Mouse (Mus musculus): ENCODE results near the gene Sorcs2.

Gene Sorcs2

DNA sequence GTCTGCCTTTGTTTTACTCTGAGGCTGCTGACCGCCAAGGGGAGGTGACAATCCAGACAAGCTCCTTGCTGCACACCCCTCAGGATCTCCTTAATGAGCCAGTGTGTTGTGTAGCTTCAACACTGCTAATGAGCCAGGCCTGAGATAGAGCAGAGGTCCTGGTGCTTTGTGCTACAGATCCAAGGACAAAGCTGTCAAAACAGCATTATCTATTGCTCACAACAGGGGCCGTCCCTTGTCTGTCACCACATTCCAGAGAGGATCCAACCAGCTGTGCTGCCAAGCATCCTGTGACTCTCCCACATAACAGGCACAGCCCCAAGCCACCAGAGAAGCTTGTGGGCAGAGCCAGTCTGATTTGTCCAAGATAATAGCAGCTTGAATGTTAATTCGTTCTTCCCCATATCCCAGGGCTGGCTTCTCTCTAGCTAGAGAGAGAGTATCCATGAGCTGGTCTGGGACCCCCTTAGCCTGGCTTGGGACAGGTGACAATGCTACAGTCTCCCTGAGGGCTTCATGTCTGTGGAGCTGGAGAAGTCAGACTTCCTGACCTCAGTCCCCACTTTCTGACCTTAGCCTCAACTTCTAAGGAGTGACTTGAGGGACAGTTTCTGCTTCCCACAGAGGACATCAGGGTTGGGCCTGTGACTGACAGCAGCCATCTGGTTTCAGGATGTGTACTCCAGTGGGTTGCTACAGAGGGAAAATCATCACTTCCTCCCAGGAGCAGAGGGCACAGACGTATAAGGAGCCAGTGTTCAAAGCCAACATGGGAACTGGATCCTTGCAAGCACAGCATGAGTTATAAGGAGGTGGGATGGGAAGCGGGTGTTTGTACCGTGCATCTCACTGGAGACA lies 328.2 kb downstream of the Sorcs2 start:
- no peak for DNase-seq (ENCODE audit: low read depth)

DNA sequence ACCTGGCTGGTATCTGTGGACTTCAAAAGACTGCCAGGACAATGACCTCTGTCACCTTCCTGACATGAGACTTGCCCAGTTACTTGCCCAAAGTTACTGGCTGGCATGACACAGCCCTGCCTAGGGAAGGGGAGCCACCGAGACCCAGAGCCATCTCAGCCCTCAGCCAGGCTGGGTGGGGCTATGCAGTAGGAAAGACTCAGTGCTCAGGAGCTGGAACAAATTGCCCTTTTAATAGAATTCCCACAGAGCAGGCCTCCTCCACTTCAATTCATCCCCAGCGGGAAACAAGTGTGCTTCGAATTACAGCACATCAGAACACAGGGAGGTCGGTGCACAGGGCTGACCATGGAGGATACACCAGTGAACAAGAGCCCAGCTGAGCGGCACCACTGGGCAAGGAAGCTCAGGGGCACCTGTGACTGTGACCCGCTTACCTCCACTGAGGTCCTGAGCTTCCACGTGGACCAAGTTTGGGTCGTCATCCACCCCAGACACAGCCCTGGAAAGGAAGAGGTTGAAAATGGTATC lies 330.2 kb downstream of the Sorcs2 start:
- no peak for DNase-seq (ENCODE audit: low read depth)

GRCm38 (mm10) chr5:36057804-36058322 lies 340.1 kb downstream of the Sorcs2 start:
- DNase-seq (ENCODE audit: low read depth): no peak

DNA sequence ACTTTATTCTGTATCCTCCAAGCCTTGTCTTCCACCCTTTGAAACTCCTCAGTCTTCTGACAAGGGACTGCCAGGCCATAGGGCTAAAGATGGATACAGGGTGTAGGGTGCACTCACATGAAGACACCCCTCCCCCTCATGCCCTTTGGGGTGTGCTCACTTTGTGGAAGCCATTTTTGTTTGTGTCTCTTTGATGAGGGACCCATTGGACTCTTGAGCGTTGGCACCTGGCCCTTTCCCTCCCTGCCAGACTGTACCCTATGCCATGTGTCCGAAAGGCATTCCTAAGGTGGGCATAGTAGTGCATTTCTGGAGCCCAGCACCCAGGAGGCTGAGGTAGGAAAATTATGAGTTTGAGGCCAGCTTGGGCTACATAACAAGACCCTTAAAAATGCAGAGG lies 341.0 kb downstream of the Sorcs2 start:
- DNase-seq (ENCODE audit: low read depth): no peak

DNA sequence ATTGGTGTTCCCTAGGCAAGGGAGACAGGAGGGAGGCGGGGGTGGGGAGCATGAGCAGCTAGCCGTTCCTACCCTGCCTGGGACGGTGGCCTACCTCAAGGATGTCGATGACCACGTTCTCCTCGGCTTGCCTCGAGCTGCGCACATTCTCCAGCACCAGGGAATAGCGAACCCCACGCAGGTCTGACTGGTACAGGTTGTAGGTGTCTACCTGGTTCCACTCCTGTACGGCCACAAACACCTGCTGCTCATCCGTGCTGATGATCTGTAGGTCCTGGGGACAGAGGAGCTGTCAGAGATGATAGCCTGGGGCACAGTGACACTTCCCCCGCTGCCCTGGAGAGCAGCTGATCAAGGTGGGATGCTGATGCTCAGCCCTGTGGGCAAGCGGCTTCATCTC lies 342.1 kb downstream of the Sorcs2 start:
- DNase-seq (ENCODE audit: low read depth): no peak

DNA sequence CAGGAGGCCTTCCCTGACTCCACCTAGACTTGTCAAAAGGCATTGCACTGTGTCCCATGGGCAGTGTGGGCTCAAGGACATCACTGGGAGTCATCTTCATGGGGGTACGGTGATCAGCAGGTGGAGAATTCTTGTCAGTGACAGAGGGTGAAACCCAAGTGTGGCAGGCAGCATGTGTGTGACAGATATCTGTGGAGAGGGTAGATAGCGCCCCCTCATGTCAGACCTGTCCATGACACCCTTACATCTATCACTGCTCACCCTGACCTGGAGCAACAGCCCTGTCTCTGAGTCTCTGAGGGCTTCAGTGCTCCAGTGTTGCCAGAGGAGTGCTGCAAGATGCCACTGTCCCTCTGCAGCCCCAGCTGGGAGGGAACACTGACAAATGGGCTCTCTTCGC lies 343.4 kb downstream of the Sorcs2 start:
- no peak for DNase-seq (ENCODE audit: low read depth)

DNA sequence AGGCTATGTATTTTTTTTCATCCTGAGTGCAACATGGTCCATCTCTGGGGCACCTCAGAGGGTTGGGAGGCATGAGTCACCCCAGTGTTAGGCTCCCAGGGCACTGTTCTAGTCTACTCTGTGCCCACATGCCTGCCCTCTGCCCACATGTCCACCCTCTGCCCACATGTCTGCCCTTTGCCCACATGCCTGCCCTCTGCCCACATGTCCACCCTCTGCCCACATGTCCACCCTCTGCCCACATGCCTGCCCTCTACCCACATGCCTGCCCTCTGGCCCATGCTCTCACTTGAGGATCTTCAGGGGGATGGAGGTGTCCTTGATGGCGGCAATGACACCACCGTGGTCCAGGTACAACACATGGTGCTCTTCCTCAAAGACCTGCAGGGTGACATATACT lies 354.8 kb downstream of the Sorcs2 start:
- no peak for DNase-seq (ENCODE audit: low read depth)

DNA sequence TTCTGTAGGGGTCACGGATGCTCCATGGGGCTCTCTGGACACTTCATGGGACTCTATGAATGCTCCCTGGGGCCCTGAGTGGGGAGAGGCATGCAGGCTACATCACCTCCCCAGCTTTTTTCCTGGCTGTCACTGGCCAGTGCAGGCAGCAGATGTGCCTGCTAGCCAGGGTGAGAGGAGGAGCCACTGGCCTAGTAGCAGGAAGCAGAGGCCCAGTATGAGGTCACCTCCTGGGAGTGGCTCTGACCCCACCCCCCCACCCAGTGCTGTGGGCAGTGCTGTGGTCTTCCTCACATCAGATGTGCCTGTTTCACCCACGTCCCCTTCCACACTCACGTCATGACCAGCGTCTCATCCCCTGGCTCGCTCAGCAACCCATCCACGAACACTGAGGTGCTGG lies 356.2 kb downstream of the Sorcs2 start:
- DNase-seq (ENCODE audit: low read depth): no peak

GRCm38 (mm10) chr5:36041236-36041562 lies 356.7 kb downstream of the Sorcs2 start:
- no peak for DNase-seq (ENCODE audit: low read depth)

DNA sequence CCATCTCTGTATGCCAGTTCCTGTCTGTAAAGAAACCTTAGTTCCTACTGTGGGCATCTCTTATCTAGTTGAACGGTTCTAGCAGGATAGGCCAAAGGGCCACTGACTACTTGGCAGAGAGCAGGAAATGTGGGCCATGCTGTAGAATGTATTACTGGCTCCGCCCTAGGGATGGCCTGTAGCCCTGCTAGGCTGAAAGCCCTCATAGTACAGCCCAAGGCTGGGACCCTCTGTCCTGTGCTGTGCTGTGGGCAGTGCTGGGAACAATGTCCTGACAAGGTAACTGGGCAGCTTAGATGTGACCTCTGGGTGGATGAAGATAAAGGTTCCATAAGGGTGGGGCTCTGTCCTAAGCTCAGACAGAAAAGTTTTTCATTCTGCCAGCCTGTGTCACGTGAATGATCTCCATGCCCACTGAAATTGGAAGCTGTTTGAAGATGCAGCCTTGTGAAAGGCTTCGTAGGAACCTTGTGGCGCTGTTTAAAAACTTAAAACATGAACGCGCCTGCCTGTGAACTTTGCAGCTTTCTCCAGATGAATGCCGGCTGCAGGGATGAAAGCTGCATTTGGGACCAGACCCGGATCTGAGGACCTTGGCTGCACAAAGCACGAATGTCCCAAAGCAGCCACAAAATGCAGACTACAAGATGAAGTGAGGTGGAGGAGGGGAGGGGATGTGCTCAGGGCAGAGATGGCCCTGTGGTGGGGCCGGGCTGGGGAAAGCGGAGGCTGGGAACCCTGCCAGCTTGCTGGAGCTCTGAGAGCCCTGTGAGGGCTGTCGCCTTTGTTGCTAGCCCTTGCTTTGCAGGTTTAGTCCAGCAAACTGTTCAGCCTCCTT lies 357.3 kb downstream of the Sorcs2 start:
- DNase-seq (ENCODE audit: low read depth): peak; percentile 48

GRCm38 (mm10) chr5:36039596-36039995 lies 358.3 kb downstream of the Sorcs2 start:
- no peak for DNase-seq (ENCODE audit: low read depth)

GRCm38 (mm10) chr5:36033531-36034426 lies 364.2 kb downstream of the Sorcs2 start:
- DNase-seq (ENCODE audit: low read depth): peak; percentile 85

DNA sequence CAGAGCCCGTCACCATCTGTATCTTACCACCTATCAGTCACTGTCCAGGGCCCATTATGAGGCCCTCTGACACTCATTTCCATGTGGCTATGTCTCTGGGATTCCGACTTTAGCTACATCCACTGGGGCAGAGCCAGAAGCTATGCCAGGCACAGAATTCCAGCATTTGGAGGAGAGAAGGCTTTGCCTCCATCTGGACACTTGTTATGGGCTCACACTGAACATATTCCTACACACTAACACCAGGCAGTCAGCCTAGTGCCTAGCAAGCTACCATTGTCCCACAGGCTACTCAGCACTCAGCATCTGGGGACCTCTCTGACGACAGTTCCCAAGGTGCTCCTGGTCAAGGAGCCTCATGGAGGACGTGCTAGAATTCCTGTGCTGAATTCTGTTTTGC lies 372.9 kb downstream of the Sorcs2 start:
- DNase-seq (ENCODE audit: low read depth): no peak

GRCm38 (mm10) chr5:36024003-36024685 lies 373.8 kb downstream of the Sorcs2 start:
- no peak for DNase-seq (ENCODE audit: low read depth)

GRCm38 (mm10) chr5:36022361-36022760 lies 375.6 kb downstream of the Sorcs2 start:
- no peak for DNase-seq (ENCODE audit: low read depth)

- no peak for DNase-seq (ENCODE audit: low read depth)
These were observed 376.8 kb downstream of the Sorcs2 start for GRCm38 (mm10) chr5:36021091-36021490.

DNA sequence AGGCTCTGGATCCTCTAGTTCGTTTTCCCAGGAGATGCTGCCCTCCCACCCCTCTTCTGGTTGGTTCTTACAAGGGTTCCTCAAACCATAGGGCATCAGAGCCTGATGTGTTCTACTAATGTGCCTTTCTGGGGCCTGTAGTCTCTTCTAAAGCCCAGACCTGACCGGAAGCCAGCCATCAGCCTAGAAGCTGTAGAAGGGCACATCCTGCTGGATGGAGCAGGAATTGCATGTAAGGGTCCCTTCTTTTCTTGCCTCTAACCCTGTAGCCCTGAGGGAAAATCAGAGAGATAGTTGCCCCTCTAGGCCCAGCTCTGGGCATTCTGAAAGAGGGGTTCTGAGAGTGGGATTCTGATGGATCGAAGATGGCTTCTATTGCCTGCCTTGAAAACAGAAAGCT lies 379.6 kb downstream of the Sorcs2 start:
- peak; percentile 69 for DNase-seq (ENCODE audit: low read depth)

GRCm38 (mm10) chr5:36009405-36009804 lies 388.5 kb downstream of the Sorcs2 start:
- DNase-seq (ENCODE audit: low read depth): no peak

- DNase-seq (ENCODE audit: low read depth): no peak
These were observed 390.3 kb downstream of the Sorcs2 start for GRCm38 (mm10) chr5:36007649-36008048.

DNA sequence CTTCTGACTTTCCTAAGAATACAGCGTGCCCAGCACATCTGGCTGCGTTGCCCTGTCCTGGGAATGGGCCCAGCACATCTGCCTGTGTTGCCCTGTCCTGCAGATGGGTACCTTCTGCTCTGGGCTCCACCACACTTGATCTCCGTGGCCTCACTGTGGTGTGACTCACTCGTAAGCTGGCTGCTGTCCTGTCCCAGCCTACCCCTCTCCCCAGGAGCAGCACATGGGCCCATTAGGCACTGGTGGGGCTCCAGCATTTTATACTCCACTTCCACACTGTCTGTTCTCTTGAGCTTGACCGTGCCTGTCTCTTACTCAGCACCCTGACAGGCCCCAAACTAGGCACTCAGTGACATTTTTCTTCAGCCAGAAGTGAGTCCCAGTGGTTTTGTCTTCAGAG lies 391.4 kb downstream of the Sorcs2 start:
- DNase-seq (ENCODE audit: low read depth): peak; percentile 57

DNA sequence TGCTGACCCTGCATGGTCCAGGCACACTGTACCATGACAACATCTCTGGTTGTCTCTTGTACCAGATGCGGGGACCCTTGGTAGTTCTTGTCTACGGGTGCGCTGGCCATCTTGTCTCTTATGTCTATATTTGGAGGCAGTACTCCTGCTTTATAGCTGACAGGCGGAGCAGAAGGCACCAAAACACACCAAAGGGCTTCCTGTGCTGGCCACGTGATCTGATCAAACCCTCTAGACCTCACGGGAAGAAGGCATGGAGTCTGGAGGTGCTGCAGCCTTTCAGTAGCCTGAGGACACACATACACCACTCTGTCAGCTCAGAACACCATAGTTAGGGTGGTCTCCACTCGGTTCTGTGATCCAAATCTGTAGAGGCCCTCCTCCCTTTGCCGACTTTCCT lies 391.8 kb downstream of the Sorcs2 start:
- no peak for DNase-seq (ENCODE audit: low read depth)
